In the genomic region with DNA sequence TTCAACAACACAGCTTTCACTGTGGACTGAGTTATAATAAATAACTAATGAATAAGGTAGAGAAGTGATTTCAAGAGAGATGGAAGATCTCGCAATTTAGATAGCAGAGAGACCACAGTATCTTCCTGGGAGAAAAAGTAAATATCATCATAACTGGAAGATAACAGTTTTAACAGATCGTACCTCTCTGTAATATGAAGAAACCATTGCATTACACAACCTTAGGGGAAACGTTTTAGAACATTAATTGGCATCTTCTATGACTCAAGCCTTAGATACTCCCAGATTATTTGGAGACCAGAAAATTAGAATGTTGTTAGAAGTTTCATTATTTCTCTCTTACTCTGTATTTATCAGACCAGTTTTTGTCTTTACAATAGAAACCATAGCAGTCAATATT, we compare ENCODE assay signal across 9 mouse cellular contexts.
"Had no signal": no experiment of that assay in that cellular context is flagged by ENCODE, and none has a peak within 500 bp of the region (broad histone marks: within the 10 kb centered on the region; RNA-seq: fewer than 3 reads in every experiment).

No protein-coding gene starts in this region.

- ATAC-seq: midbrain, embryonic 15.5 days had no signal

- DNase-seq: lung, adult 18-20 months; lung, embryonic 14.5 days; lung, postnatal 10 days; lung, postnatal 4 days; right cerebral cortex, postnatal 14 days; thymus, adult 2 months; thymus, postnatal 25 days; thymus, postnatal 4 days had no signal
